Mouse (Mus musculus) embryo, embryonic 11 days (tissue): ENCODE results near the gene Fgfr2.

Source experiments
- DNase-seq: peaks from one replicate; pipeline ENCODE4 v3.0.0-alpha.2; 2015

Gene Fgfr2

GRCm38 (mm10) chr7:132641606-132642005 is 481.5 kb downstream of the Fgfr2 start:
- DNase-seq: no peak

- DNase-seq: peak; percentile 23
These were observed 482.2 kb downstream of the Fgfr2 start for GRCm38 (mm10) chr7:132640946-132641345.

GRCm38 (mm10) chr7:132638446-132639087 is 484.6 kb downstream of the Fgfr2 start:
- peak; percentile 80 for DNase-seq

- peak; percentile 40 for DNase-seq
These were observed 485.9 kb downstream of the Fgfr2 start for GRCm38 (mm10) chr7:132637292-132637691.

- no peak for DNase-seq
These were observed 491.8 kb downstream of the Fgfr2 start for GRCm38 (mm10) chr7:132631313-132631712.

DNA sequence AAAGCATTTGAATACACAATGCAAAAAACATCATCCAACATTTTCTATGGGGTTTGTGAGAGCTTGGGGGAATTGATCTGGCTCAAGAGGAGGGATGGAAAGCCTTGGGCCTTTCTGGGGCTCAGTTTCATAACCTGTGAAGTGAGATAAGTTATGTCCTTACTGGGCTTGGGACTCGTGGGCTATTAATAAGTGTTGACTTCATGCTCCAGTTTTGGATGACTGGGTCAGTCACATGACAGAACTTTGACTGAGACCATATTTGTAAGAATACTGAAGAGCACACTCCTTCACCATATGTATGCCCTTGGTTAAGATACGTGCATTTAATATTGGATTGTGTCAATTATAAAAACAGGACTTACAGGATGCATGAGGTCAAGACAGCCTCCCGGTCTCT is 495.7 kb downstream of the Fgfr2 start:
- no peak for DNase-seq

DNA sequence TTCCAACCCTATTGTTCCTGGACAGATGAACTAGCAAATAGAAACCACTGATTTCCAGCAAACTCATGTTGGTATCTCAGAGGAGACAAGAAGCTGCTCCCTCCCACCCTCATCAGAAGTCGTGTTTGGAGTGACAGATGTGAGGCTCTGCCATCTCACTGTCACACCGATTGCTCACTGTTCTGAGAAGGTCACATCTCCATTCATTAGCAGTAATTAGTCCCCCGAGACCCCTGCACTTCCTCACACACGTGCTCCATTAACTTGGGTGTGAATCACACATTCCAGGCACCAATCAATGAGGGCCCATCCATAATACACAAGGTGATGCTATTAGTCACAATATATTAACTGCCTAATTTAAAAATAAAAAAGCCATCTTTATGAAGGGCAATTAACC is 497.0 kb downstream of the Fgfr2 start:
- no peak for DNase-seq

GRCm38 (mm10) chr7:132624161-132624560 is 499.0 kb downstream of the Fgfr2 start:
- DNase-seq: no peak

DNA sequence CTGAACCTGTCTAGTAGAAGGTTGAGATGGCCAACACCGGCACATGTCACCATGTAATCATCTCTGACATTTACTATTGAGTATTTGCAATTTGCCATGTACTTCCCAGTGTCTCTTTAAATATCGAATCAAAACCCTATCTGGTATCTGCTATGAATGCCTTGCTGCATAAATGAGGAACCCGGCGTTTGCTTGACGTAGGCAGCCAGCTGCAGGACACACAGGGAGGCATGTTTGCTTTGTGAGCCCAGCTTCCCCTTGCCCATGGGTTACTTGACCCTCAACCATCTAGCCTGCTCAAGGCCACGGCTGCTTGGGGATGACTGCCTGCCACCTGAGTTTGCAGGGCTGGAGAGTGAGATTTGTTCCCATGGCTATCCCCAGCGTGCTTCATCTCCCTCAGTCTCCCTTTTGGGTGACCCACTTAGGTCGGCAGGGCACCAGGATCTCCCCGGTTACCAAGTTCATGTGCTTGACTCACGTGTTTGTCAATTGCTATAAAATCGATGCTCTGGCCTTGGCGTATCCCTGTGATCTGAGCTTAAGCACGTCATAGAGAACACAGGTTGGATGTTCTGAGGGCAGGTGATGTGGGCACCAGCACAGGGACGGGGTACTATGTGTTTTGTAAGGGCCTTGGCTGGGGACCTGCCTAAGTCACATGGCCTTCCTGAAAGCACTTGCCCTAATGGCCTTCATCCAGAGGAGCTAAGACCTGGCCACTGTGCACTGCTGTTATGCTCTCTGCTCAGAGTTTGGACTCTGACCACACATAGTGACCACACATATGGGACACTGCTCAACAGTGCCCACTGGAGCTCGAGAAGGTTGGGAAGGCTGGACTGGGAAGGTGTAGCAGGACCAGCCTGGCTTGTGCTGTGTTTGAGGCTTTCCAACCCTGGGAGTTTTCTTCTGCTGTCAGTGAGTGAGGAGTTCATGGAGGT is 502.9 kb downstream of the Fgfr2 start:
- no peak for DNase-seq

- DNase-seq: no peak
These were observed 503.6 kb downstream of the Fgfr2 start for GRCm38 (mm10) chr7:132619549-132619948.

- no peak for DNase-seq
These were observed 506.1 kb downstream of the Fgfr2 start for GRCm38 (mm10) chr7:132617021-132617564.

GRCm38 (mm10) chr7:132616391-132616790 is 506.8 kb downstream of the Fgfr2 start:
- no peak for DNase-seq

- DNase-seq: no peak
These were observed 507.8 kb downstream of the Fgfr2 start for GRCm38 (mm10) chr7:132615346-132615745.

DNA sequence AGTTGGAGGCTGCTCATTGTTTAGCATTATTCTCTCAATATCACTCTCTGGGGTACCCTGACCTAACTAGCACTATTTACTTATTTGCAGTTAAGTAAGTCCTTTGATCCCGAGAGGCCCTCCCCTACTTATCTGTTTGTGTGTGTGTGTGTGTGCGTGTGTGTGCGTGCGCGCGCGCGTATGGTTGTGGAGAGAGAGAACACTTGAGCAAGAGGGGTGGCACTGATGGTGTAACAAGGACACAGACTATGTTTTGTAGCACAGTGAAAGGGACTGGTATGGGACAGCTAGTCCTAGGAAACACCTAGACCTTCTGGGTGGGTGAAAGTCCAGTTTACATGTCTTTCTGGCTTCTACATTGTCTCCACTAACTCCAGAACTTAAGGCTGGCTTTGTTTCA is 511.6 kb downstream of the Fgfr2 start:
- no peak for DNase-seq

- DNase-seq: peak; percentile 93
These were observed 512.5 kb downstream of the Fgfr2 start, which contains the start of gene Lhpp for GRCm38 (mm10) chr7:132610468-132611318. Lhpp (plus strand) TSS chr7:132610638.

- DNase-seq: no peak
These were observed 514.7 kb downstream of the Fgfr2 start for GRCm38 (mm10) chr7:132608316-132609020.

DNA sequence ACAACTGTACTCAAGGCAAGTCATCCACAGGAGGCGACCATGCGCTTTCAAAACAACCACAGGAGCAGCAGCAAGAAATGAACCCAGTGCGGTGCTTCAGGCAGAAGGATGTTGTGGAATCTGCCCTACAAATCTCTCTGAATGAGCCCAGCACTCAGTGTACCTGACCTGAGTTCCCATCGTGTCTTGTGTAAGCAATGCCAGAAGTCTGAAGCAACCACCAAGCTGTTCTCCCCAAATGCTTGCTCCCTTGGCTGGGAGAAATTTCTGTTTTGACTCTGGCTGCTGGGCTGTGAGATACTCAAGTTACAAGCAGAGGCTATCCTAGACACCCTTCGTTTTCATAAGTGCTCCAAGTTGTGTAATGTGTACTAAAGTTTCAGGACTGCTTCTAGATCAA is 517.5 kb downstream of the Fgfr2 start:
- DNase-seq: no peak

DNA sequence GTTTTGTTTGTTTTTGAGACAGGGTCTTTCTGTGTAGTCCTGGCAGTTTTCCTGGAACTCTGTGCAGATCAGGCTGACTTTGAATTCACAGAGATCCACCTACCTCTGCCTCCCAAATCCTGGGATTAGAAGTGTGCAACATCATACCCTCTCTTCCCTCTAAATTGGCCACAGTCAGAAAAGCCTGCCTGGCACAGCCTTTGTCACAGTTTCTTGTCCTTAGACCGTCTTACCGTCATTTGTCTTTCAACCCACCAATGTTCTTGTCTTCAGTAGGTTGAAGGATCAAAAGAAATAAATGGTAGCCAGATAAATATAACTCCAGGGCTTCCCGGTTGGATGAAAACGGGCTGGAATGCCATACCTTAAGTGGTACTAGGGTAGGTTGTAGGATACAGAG is 518.4 kb downstream of the Fgfr2 start:
- DNase-seq: no peak

DNA sequence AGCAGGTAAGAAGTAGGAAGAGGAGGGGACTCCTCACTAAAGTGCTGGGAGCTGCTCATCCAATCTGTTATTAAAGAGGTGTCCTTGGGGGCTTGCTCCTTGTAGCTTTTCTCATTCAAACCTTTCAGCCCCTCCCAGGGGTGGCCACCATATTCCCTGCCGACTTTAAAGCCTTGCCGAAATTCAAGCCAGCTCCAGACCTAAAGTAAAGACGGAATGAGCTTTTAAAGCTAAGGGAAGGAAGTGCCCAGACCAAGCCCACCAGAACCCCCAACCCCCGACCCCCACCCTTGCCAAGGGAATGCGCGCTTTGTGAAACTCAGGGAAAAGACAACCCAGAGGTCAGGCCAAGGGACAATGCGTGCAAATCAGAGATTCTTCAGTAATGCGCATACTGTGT is 522.2 kb downstream of the Fgfr2 start:
- no peak for DNase-seq

DNA sequence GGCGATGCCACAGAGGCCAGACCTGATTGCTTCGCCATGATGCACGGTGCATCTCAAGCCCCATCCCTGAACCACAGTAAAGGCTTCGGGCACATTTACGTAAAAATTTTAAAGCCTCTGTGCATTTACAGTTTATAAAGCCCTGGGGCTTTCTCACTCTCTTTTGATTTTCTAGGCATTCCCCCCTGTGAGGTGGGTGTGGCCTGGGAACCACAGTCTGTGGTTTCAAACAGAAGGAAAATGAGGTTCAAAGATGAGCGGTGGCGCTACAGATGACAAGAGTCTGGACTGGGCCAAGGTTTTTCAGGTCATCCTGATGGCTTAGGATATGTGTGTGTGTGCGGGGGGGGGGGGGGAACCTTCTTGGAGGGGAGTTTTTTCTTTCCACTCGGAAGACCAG is 523.1 kb downstream of the Fgfr2 start:
- no peak for DNase-seq

DNA sequence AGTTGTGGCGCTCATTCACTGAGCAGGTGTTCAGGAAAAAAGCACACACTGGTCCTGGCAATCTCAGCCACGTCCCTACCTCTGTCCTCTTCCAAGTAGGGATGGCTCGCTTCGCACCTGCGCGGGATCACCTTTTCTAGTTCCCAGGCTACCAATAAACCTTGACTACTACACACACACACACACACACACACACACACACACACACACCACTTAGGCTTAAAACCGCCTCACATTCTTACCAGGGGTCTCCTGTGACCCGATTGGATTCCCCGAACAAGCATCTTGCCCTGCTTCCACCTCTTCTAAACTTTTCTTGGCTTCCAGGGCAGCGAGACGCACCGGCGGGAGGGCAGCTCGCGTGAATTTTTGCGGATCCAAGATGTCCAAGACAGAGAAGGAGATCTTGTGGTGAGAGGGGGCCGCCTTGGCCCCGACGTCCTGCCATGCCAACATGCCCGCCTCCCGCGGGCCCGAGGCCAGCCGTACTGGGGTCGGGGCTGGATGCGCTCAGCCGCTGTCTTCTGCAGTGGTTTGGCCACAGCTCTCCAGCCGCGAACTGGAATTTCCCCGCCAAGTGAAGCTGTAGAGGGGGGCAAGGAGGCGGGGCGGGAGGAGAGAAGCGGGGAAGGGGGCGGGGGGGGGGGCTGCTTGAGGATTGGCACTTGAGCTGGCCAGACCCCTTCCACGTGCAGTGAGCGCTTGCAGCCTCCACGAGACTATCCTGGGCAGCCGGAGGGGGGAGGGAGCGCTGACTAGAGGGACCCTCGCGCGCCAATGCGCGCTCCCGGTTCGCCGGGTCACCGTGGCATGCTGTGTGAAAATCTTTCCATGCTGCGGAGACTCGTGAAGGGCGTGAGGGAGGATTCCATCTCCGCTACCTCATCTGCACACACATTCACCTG is 523.8 kb downstream of the Fgfr2 start, which contains the start of gene Nkx1-2:
TSS of gene Nkx1-2 (minus strand) at position 567 of the 905 bp plus-strand sequence.
- peak; percentile 62 for DNase-seq
